Mouse (Mus musculus): Measurements from ENCODE around the gene 4930412O13Rik. TPM values are rescaled to one million over a fixed set of nuclear protein-coding genes. Genes with fewer than 3 reads are reported as not detected.

4930412O13Rik gene
- total and polyA plus RNA-seq, 3 experiments, result 0.28 TPM; not detected in 2

- Histone ChIP-seq H3K27ac (ENCODE audit: control insufficient read depth, low read depth, low read length) (no peak overlapping the region), H3K4me1 (ENCODE audit: control insufficient read depth in 1 of 2, insufficient read depth in 2 of 2, low read length in 2 of 2) (peaks cover 0 to 2% of the 10 kb centered on the region in 2 experiments; a peak in 1 of 4 replicates), H3K36me3 (ENCODE audit: control insufficient read depth in 1 of 2, insufficient read depth in 2 of 2, low read length in 2 of 2) (peaks cover 0 to 2% of the 10 kb centered on the region in 2 experiments; a peak in 3 of 4 replicates), H3K9ac (ENCODE audit: control insufficient read depth, low read depth, low read length, poor library complexity, severe bottlenecking) (no peak overlapping the region), H3K9me3 (replicated peaks; ENCODE audit: insufficient read depth, low read length) (no peaks in the 10 kb centered on the region), H3K27me3 (ENCODE audit: control insufficient read depth in 1 of 2, insufficient read depth in 2 of 2, low read length in 2 of 2) (no peaks in the 10 kb centered on the region), H3K79me2 (ENCODE audit: control insufficient read depth, insufficient read depth, low read length, poor library complexity) (no peaks in the 10 kb centered on the region), H3K4me3 (ENCODE audit: control insufficient read depth in 1 of 2, insufficient read depth in 1 of 2, low read depth in 2 of 2, low read length in 2 of 2) (no peak overlapping the region)
- TF ChIP-seq NELFE (IDR thresholded peaks at IDR 0.05; ENCODE audit: low read depth, low read length), result no peak
- no peak for TF ChIP-seq NRF1 (IDR thresholded peaks at IDR 0.05; ENCODE audit: insufficient read depth, low read depth, low read length, poor library complexity, severe bottlenecking)
- no peak for TF ChIP-seq ETS1 (IDR thresholded peaks at IDR 0.05; ENCODE audit: low read depth, low read length)
- TF ChIP-seq POLR2AphosphoS2 (IDR thresholded peaks at IDR 0.05; ENCODE audit: low read length), result no peak
- TF ChIP-seq HCFC1 (IDR thresholded peaks at IDR 0.05; ENCODE audit: low read depth, low read length), result no peak
- TF ChIP-seq GATA1 (IDR thresholded peaks at IDR 0.05; ENCODE audit: low read depth, low read length), result no peak
- TF ChIP-seq ZKSCAN1 (IDR thresholded peaks at IDR 0.05; ENCODE audit: low read depth, low read length), result no peak
- TF ChIP-seq TAL1 (IDR thresholded peaks at IDR 0.05; ENCODE audit: low read length), result no peak
- TF ChIP-seq ZNF384 (IDR thresholded peaks at IDR 0.05; ENCODE audit: low read depth, low read length), result no peak
- no peak for TF ChIP-seq CTCF (IDR thresholded peaks at IDR 0.05 in 2 of 3, conservative IDR thresholded peaks at IDR 0.05 in 1 of 3; ENCODE audit: control insufficient read depth in 1 of 3, insufficient read depth in 1 of 3, low read depth in 2 of 3, low read length in 3 of 3, poor library complexity in 1 of 3, severe bottlenecking in 1 of 3)
- no peak for TF ChIP-seq SMC3 (IDR thresholded peaks at IDR 0.05; ENCODE audit: low read depth, low read length)
- TF ChIP-seq USF2 (IDR thresholded peaks at IDR 0.05; ENCODE audit: borderline replicate concordance in 1 of 2, insufficient read depth in 1 of 2, low read depth in 1 of 2, low read length in 2 of 2), result no peak
- TF ChIP-seq TCF12 (IDR thresholded peaks at IDR 0.05; ENCODE audit: low read depth, low read length), result no peak
- no peak for TF ChIP-seq RCOR1 (IDR thresholded peaks at IDR 0.05; ENCODE audit: low read depth, low read length)
- no peak for TF ChIP-seq POLR2A (IDR thresholded peaks at IDR 0.05; ENCODE audit: control insufficient read depth in 1 of 2, insufficient read depth in 1 of 2, low read depth in 1 of 2, low read length in 2 of 2, poor library complexity in 1 of 2)
- TF ChIP-seq UBTF (IDR thresholded peaks at IDR 0.05; ENCODE audit: borderline replicate concordance, insufficient read depth, low read depth, low read length), result no peak
- TF ChIP-seq ZC3H11A (IDR thresholded peaks at IDR 0.05; ENCODE audit: low read depth, low read length), result no peak
- no peak for TF ChIP-seq KAT2A (conservative IDR thresholded peaks at IDR 0.05; ENCODE audit: low read depth, low read length)
- no peak for TF ChIP-seq CHD1 (IDR thresholded peaks at IDR 0.05; ENCODE audit: low read depth, low read length)
- DNase-seq (ENCODE audit: low read depth, low spot score), result no peak
Observed at GRCm38 (mm10) chr2:9917602-9918001, 36.5 kb downstream of the 4930412O13Rik start.

GRCm38 (mm10) chr2:9918691-9919471 lies 37.8 kb downstream of the 4930412O13Rik start:
- Histone ChIP-seq H3K9me3 (replicated peaks; ENCODE audit: insufficient read depth, low read length) (no peaks in the 10 kb centered on the region), H3K79me2 (ENCODE audit: control insufficient read depth, insufficient read depth, low read length, poor library complexity) (no peaks in the 10 kb centered on the region), H3K27me3 (ENCODE audit: control insufficient read depth in 1 of 2, insufficient read depth in 2 of 2, low read length in 2 of 2) (no peaks in the 10 kb centered on the region), H3K9ac (ENCODE audit: control insufficient read depth, low read depth, low read length, poor library complexity, severe bottlenecking) (no peak overlapping the region), H3K4me3 (ENCODE audit: control insufficient read depth in 1 of 2, insufficient read depth in 1 of 2, low read depth in 2 of 2, low read length in 2 of 2) (no peak overlapping the region), H3K4me1 (ENCODE audit: control insufficient read depth in 1 of 2, insufficient read depth in 2 of 2, low read length in 2 of 2) (peaks cover 0 to 2% of the 10 kb centered on the region in 2 experiments; a peak in 1 of 4 replicates), H3K36me3 (ENCODE audit: control insufficient read depth in 1 of 2, insufficient read depth in 2 of 2, low read length in 2 of 2) (peaks cover 0 to 2% of the 10 kb centered on the region in 2 experiments; a peak in 3 of 4 replicates), H3K27ac (ENCODE audit: control insufficient read depth, low read depth, low read length) (no peak overlapping the region)
- DNase-seq (ENCODE audit: low read depth, low spot score), result no peak
- TF ChIP-seq EP300 (IDR thresholded peaks at IDR 0.05; ENCODE audit: low read depth in 1 of 2, low read length in 2 of 2) (no peak), USF1 (IDR thresholded peaks at IDR 0.05; ENCODE audit: low read depth, low read length) (no peak), MYC (IDR thresholded peaks at IDR 0.05; ENCODE audit: low read depth, low read length) (no peak), KAT2A (conservative IDR thresholded peaks at IDR 0.05; ENCODE audit: low read depth, low read length) (no peak)

All from MEL (cell line).